Mouse (Mus musculus) left cerebral cortex, postnatal 10 days (tissue): Measurements from ENCODE around the gene Rps9. TPM values are rescaled to one million over a fixed set of nuclear protein-coding genes. Genes with fewer than 3 reads are reported as not detected.
A peak's percentile ranks its signal among the peaks of the same experiment; 100 is the strongest.
"Not testable (repeated sequence)": the region's sequence is repeated elsewhere in the genome, so short reads cannot be mapped to it uniquely, and the experiment has no call there.

Source experiments
- DNase-seq, 2 experiments: peaks; one replicate each; pipeline ENCODE4 v3.0.0; 2021 to 2022; ENCODE audit warnings: low spot score in 2 of 2, mixed read lengths in 1 of 2; ENCODE audit errors: extremely low spot score in 1 of 2
- intact Hi-C: fragments of 180-260 bp; cut with DNase I; formaldehyde crosslinking; loops from one replicate; pipeline ENCODE4 v1.15.1; 2025
- total RNA-seq, 2 experiments: library from RNA; stranded (reverse); gene quantifications; 2 replicates each; pipeline ENCODE4 v1.2.3; 2021

Rps9 gene
- total RNA-seq, 2 experiments from 2014 or later, result 460 to 465 TPM

- intact Hi-C loops, result loop anchor here (10.0 kb wide), 1 partner anchor 451 kb away; no protein-coding TSS in a partner anchor
- DNase-seq, result no peak
Observed at GRCm38 (mm10) chr7:3693809-3694075, 10.1 kb upstream of the Rps9 start.

- intact Hi-C loops, result loop anchor here (10.0 kb wide), 1 partner anchor 450 kb away; no protein-coding TSS in a partner anchor
- DNase-seq, result peak; percentile 70 to 83
Observed at GRCm38 (mm10) chr7:3694076-3694948, 9.5 kb upstream of the Rps9 start.

GRCm38 (mm10) chr7:3694949-3695305 is 8.9 kb upstream of the Rps9 start:
- intact Hi-C loops, result loop anchor here (10.0 kb wide), 1 partner anchor 450 kb away; no protein-coding TSS in a partner anchor
- DNase-seq, result not testable (repeated sequence)

GRCm38 (mm10) chr7:3698471-3698870 is 5.3 kb upstream of the Rps9 start:
- intact Hi-C loops, result loop anchor here (10.0 kb wide), 1 partner anchor 446 kb away; no protein-coding TSS in a partner anchor
- no peak for DNase-seq

GRCm38 (mm10) chr7:3703148-3703878 is 480 bp upstream of the Rps9 start:
- no peak for DNase-seq

GRCm38 (mm10) chr7:3704475-3704874 is 682 bp downstream of the Rps9 start:
- DNase-seq, result no peak
- intact Hi-C loops, result loop anchor here (10.0 kb wide), 1 partner anchor 730 kb away; no protein-coding TSS in a partner anchor

More at GRCm38 (mm10) chr7:3703148-3703878, 480 bp upstream of the Rps9 start:
- intact Hi-C loops, result loop anchor here (10.0 kb wide), 1 partner anchor 731 kb away; no protein-coding TSS in a partner anchor

- intact Hi-C loops, result loop anchor here (10.0 kb wide), 1 partner anchor 729 kb away; no protein-coding TSS in a partner anchor
- DNase-seq, result not testable (repeated sequence)
Observed at GRCm38 (mm10) chr7:3705461-3705860, 1.7 kb downstream of the Rps9 start.

- DNase-seq, result no peak
- intact Hi-C loops, result loop anchor here (10.0 kb wide), 1 partner anchor 729 kb away; no protein-coding TSS in a partner anchor
Observed at GRCm38 (mm10) chr7:3705911-3706310, 2.1 kb downstream of the Rps9 start.

- intact Hi-C loops, result loop anchor here (10.0 kb wide), 1 partner anchor 728 kb away; no protein-coding TSS in a partner anchor
- DNase-seq, result no peak
Observed at GRCm38 (mm10) chr7:3706343-3706934, 2.6 kb downstream of the Rps9 start.

GRCm38 (mm10) chr7:3707027-3707426 is 3.2 kb downstream of the Rps9 start:
- intact Hi-C loops, result loop anchor here (10.0 kb wide), 1 partner anchor 728 kb away; no protein-coding TSS in a partner anchor

GRCm38 (mm10) chr7:3707568-3708413 is 4.0 kb downstream of the Rps9 start:
- no peak for DNase-seq
- intact Hi-C loops, result loop anchor here (10.0 kb wide), 1 partner anchor 727 kb away; no protein-coding TSS in a partner anchor

More at GRCm38 (mm10) chr7:3707027-3707426, 3.2 kb downstream of the Rps9 start:
- no peak for DNase-seq

GRCm38 (mm10) chr7:3708447-3708980 is 4.7 kb downstream of the Rps9 start:
- intact Hi-C loops, result loop anchor here (10.0 kb wide), 1 partner anchor 726 kb away; no protein-coding TSS in a partner anchor
- not testable (repeated sequence) for DNase-seq

- intact Hi-C loops, result loop anchor here (10.0 kb wide), 1 partner anchor 726 kb away; no protein-coding TSS in a partner anchor
- no peak for DNase-seq
Observed at GRCm38 (mm10) chr7:3709000-3709399, 5.2 kb downstream of the Rps9 start.

- intact Hi-C loops, result no loop called here
- DNase-seq, result no peak
Observed at GRCm38 (mm10) chr7:3712264-3712942, 8.6 kb downstream of the Rps9 start.

- intact Hi-C loops, result no loop called here
- no peak for DNase-seq
Observed at GRCm38 (mm10) chr7:3715249-3715648, 11.5 kb downstream of the Rps9 start.

GRCm38 (mm10) chr7:3720268-3720667 is 16.5 kb downstream of the Rps9 start, which contains the start of gene Pirb:
Gene Pirb, minus strand, starts transcription at chr7:3720391.
- intact Hi-C loops, DNase-seq: not testable (repeated sequence)

GRCm38 (mm10) chr7:3725459-3725858 is 21.7 kb downstream of the Rps9 start:
- intact Hi-C loops, DNase-seq: not testable (repeated sequence)
